Mouse (Mus musculus) frontal cortex, postnatal 14 days (tissue): ENCODE measurements at regions not wholly inside any gene's neighbourhood (a gene's known extent, or its start where the extent isn't known, plus 50 kb on each side); places are given as distances from the start of the nearest gene placed in this dataset.

Experiments
- DNase-seq, 2 experiments: peaks; one replicate each; pipeline ENCODE4 v3.0.0; 2022; ENCODE audit warnings: low spot score in 2 of 2

DNA sequence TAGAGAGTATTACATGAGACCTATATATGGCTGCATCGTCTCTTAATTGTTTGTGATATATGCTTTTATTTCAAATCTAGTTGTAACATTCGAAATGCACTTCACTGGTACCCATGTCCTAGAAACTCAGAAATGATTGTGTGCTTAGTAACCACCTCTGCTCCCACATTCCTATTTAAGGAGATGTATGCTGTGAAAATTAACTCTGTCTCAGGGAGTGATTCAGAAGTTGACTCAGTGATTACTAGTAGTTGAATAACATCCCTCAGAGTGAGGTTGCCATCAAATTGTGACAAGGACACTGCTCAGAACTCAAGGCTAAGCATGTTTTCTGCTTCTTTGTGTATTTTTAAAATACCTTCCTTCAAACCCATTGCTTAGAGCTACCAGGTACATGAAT lies 661.9 kb downstream of the Utrn start:
- DNase-seq = no peak

DNA sequence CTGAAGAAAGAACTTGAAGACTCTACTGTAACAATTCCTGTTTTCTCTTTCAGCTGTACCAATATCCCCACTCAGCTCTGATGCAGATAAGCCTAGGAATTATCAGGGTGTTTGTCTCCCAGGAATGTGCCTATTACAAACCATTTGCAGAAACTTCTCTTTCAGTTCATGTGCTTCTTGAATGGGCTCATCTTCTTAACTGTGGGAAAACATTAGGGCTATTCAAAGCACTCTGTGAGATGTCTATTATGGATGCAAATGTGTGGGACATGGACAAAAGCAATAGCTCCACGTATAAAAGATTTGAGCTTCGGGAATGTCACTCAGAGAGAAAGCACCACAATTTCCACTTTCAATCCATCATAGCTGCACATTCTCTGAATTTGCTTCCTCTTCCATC lies 659.0 kb downstream of the Utrn start:
- no peak for DNase-seq

DNA sequence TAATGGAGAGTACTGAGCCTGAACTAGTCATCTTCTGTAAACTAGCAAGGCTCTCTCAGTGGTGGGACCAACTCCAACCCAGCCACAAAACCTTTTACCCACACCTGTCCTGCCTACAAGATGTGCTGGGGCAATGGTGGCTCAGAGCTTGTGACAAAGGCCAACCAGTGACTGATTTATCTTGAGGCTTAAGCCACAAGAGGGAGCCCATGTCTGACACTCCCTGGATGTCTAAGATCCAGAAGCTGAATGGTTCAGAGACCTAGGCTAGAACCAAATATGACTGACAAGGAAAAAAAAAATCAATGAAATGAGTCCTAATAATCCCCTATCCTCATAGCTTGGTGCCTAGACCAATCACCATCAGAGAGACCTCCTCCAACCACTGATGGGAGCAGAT lies 650.3 kb downstream of the Utrn start:
- DNase-seq = no peak

DNA sequence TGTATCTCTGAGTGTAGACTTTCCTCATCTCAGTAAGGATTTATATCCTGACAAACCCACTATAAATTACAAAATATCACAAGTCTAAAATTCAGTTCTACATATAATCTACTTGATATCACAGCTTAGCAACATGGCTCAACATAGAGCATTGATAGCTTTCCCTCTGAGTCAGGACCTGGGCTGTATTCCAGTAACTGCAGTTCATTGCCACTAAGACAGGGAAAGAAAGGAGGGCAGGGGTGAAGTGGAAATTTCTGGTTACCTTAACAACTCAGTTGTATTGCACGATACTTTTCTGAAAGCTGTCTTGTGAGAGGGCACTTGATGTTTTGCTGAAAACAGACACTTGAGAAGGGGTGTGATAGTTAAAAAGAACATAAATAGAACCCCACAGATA lies 635.0 kb downstream of the Utrn start:
- DNase-seq = no peak

DNA sequence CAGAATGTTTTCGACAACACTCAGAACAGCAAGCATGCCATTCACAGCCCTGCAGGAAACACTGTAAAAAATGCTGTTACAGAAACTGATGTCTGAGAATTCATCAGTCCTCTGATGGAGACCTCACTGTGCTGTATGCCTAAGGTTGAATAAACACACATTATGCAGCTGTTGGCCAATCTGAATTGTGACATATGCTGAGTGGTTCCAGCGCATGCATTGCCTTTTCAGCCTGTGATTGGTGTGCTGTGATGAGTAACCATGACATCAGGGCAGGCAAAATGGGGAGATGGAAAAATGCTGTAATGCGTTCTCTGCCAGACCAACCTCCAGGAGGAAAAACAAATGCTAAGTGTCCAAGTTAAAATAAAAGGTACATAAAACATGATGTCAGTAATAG lies 620.3 kb downstream of the Utrn start:
- DNase-seq = no peak

DNA sequence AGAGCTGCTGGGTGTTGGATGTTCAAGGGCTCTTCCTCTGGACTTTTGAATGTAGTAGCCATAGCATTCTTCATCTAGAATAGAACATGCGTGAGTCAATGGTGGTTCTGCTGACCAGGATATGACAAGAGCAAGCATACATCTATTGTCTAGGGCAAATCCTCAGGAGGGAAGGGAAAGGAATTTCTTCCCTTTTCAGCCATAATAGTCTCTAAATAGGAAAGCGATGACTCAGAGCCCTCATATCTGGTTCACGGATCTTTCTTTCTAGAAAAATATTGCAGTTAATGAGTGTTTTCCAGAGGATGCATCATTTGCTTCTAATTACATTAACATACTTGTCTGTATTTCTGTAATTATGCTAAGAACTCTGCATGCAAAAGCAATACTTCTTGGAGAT lies 615.9 kb downstream of the Utrn start:
- no peak for DNase-seq

DNA sequence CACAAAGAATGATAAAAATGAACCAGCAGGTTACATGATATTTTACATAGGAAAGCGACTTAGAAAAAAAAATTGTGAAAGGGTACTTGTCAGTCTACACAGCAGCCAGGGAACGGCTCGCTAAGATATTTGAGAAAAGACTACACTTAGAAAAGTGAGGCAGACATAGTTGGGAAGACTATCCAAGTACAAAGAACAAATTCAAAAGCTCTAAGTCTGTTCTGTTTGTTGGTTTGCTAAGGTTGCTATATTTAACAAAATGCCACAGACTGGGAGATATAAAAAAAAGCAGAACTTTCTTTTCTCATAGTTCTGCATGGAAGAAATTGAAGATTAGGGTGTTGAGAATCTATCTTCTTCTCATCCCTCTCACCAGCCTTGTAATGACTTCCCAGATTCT lies 583.5 kb downstream of the Utrn start:
- no peak for DNase-seq

DNA sequence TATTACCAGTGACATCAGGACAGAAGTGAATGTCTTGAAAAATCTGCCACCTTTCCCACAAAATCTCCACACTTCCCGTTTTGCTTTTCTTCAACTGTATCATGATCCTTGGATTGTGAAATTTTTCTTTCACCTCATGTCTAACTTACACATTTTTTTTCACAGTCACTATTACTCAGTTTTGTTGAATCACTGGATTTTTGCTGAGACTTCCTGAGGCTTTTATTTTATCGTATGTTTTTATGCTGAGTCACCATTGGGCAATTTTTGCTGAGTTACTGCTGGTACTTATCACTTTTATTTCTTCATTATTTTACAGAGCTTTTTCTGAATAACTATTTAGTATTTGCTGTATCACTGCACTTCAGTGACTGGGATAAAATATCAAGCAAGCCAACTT lies 570.3 kb downstream of the Utrn start:
- no peak for DNase-seq

DNA sequence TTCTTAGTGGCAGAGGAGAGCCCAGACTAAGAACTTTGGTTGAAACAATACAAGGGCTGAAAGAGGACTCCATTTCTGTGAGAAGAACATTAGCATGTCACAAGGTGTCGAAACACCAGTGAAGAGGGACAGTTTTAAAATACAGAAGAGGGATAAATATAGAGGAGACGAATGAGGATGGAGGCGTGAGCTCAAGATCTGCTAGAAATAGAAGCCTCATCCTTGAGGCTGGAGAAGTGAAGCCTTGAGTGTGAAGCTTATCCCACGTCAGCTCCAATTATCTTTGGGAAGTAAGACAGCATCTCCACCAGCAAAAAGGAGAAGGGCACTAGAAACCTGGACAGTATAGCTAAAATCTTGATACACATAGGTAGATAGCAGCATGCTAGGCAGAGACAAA lies 566.8 kb downstream of the Utrn start:
- DNase-seq = no peak

DNA sequence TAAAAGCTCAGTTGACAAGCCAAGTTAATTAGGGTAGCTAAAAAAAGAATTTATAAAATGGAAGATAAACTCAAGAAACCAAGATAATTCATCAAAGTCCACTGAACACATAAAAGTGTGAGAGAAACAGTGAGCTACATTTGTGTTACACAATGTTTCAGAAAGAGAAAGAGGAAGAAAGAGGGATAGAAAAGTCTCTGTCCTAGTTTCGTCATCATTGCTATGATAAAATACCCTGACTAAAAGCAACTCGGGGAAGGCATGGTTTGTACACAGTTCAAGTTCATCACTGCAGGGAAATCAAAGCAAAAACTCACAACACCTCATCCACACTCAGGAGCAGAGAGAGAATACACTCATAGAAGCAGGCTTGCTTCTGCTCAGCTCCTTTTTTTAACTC lies 548.9 kb downstream of the Utrn start:
- DNase-seq = no peak
